Mouse (Mus musculus): ENCODE results near the gene Tmbim1.

Gene Tmbim1

GRCm38 (mm10) chr1:74275015-74275414 lies 30.4 kb downstream of the Tmbim1 start:
- no peak for DNase-seq

- no peak for DNase-seq
Observed at GRCm38 (mm10) chr1:74271659-74272058, 33.8 kb downstream of the Tmbim1 start.

- no peak for DNase-seq
Observed at GRCm38 (mm10) chr1:74268750-74269149, 36.7 kb downstream of the Tmbim1 start.

GRCm38 (mm10) chr1:74262510-74262909 lies 42.9 kb downstream of the Tmbim1 start:
- DNase-seq, result no peak

GRCm38 (mm10) chr1:74256782-74257181 lies 48.6 kb downstream of the Tmbim1 start:
- no peak for DNase-seq

- no peak for DNase-seq
Observed at GRCm38 (mm10) chr1:74255704-74256345, 49.6 kb downstream of the Tmbim1 start.

- no peak for DNase-seq
Observed at GRCm38 (mm10) chr1:74250096-74250495, 55.3 kb downstream of the Tmbim1 start.

GRCm38 (mm10) chr1:74249331-74249980 lies 56.0 kb downstream of the Tmbim1 start:
- no peak for DNase-seq

GRCm38 (mm10) chr1:74248799-74249198 lies 56.6 kb downstream of the Tmbim1 start:
- no peak for DNase-seq

GRCm38 (mm10) chr1:74245525-74245924 lies 59.9 kb downstream of the Tmbim1 start:
- no peak for DNase-seq

- no peak for DNase-seq
Observed at GRCm38 (mm10) chr1:74240832-74241231, 64.6 kb downstream of the Tmbim1 start.

- DNase-seq, result no peak
Observed at GRCm38 (mm10) chr1:74240311-74240710, 65.1 kb downstream of the Tmbim1 start.

- no peak for DNase-seq
Observed at GRCm38 (mm10) chr1:74239618-74240017, 65.8 kb downstream of the Tmbim1 start.

- DNase-seq, result no peak
Observed at GRCm38 (mm10) chr1:74239162-74239561, 66.3 kb downstream of the Tmbim1 start.

All from cerebellum, adult 18-20 months (tissue).